Mouse (Mus musculus): ENCODE results near the gene Nphp4. TPM values are rescaled to one million over a fixed set of nuclear protein-coding genes. Genes with fewer than 3 reads are reported as not detected.
"Not testable (repeated sequence)": the region's sequence is repeated elsewhere in the genome, so short reads cannot be mapped to it uniquely, and the experiment has no call there.

Gene Nphp4
- polyA plus RNA-seq, 1 experiment from 2014 or later = 2.6 TPM

DNA sequence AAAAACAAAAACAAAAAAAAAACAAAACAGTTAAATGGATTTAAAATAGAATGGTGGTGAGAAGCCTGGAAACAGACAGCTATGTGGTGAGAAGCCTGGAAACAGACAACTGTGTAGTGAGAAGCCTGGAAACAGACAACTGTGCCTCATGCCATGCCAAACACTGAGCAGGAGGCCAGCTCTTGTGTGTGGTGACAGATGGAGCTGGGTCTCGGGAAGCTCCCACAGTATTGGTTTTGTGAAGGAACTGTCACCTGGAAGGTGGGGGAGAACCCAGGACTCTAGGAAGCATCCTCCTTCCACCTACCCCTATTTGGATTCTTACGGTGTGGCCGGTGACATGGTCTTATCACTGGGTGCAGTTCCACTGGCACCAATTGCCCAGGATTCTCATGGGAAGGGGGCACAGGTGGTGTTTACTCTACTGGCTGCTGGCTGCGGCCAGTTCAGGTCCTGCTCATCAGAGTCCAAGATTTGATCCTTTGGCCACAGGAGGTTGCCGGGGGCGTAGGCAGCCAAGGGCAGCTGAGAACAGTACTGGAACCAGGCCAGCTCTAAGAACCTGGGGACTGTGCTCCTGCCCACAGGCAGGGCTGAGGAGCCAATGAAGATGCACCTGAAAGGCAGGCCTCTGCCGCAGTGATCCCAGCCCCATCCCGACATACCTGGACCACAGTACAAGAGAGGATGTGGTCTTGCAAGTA lies 77.2 kb downstream of the Nphp4 start:
- ATAC-seq (ENCODE audit: insufficient number of reproducible peaks, low FRiP score, low TSS enrichment, low read depth) (no peak), DNase-seq (ENCODE audit: low spot score) (no peak)
- Histone ChIP-seq H3K36me3 (ENCODE audit: control insufficient read depth, insufficient read depth, low read length) (no peaks in the 10 kb centered on the region; the same call in 1 of the 2 replicates), H3K9me3 (ENCODE audit: control insufficient read depth, low read length) (no peaks in the 10 kb centered on the region), H3K9ac (ENCODE audit: low read length) (no peak overlapping the region), H3K4me1 (ENCODE audit: control insufficient read depth, insufficient read depth, low read length) (peaks cover 6% of the 10 kb centered on the region; the same call in 1 of the 2 replicates), H3K4me2 (ENCODE audit: low read depth, severe bottlenecking) (no peak overlapping the region), H3K27me3 (ENCODE audit: control insufficient read depth, insufficient read depth, low read length) (no peaks in the 10 kb centered on the region), H3K4me3 (ENCODE audit: low read depth, low read length) (no peak overlapping the region), H3K27ac (replicated peaks; ENCODE audit: low read depth, low read length) (no peak overlapping the region)
- 90% methylated on average over 8 of the region's 8 CpGs for WGBS

DNA sequence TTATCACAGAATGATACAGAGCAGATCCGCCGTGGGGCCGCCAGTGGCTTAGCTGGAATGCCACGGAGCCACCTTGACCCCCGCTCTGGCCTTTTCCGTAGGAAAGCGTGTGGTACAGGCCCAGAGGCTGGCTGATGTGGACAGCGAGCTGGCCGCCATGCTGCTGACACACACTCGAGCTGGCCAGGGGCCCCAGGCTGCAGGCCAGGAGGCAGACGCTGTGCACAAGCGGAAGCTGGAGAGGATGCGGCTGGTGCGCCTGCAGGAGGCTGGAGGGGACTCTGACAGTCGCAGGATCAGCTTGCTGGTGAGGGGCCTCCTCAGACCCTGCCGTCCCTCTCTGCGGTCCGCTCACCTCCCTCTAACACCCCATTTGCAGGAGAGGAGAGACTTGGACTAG lies 77.9 kb downstream of the Nphp4 start:
- no peak for DNase-seq (ENCODE audit: low spot score)
- no peak for ATAC-seq (ENCODE audit: insufficient number of reproducible peaks, low FRiP score, low TSS enrichment, low read depth)
- no peaks in the 10 kb centered on the region for H3K9me3 ChIP-seq (ENCODE audit: control insufficient read depth, low read length)
- H3K27me3 ChIP-seq (ENCODE audit: control insufficient read depth, insufficient read depth, low read length) = no peaks in the 10 kb centered on the region
- no peak overlapping the region for H3K27ac ChIP-seq (replicated peaks; ENCODE audit: low read depth, low read length)
- H3K36me3 ChIP-seq (ENCODE audit: control insufficient read depth, insufficient read depth, low read length) = no peaks in the 10 kb centered on the region; the same call in 1 of the 2 replicates
- no peak overlapping the region for H3K9ac ChIP-seq (ENCODE audit: low read length)
- no peak overlapping the region for H3K4me3 ChIP-seq (ENCODE audit: low read depth, low read length)
- peaks cover 6% of the 10 kb centered on the region; the same call in 1 of the 2 replicates for H3K4me1 ChIP-seq (ENCODE audit: control insufficient read depth, insufficient read depth, low read length)
- WGBS = 70% methylated on average over 18 of the region's 18 CpGs
- no peak overlapping the region for H3K4me2 ChIP-seq (ENCODE audit: low read depth, severe bottlenecking)

DNA sequence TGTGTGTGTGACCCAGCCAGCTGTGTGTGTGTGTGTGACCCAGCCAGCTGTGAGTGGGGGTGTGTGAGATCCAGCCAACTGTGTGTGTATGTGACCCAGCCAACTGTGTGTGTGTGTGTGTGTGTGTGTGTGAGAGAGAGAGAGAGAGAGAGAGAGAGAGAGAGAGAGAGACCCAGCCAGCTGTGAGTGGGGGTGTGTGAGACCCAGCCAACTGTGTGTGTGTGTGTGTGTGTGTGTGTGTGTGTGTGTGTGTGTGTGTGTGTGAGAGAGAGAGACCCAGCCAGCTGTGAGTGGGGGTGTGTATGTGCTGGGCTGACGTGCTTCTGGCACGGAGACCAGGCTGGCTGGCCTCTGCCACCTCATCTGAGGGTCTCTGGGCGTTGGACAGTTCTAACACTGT lies 79.3 kb downstream of the Nphp4 start:
- H3K27ac ChIP-seq (replicated peaks; ENCODE audit: low read depth, low read length); H3K4me3 ChIP-seq (ENCODE audit: low read depth, low read length); ATAC-seq (ENCODE audit: insufficient number of reproducible peaks, low FRiP score, low TSS enrichment, low read depth); H3K36me3 ChIP-seq (ENCODE audit: control insufficient read depth, insufficient read depth, low read length); H3K9me3 ChIP-seq (ENCODE audit: control insufficient read depth, low read length); DNase-seq (ENCODE audit: low spot score); H3K4me2 ChIP-seq (ENCODE audit: low read depth, severe bottlenecking); H3K27me3 ChIP-seq (ENCODE audit: control insufficient read depth, insufficient read depth, low read length); H3K9ac ChIP-seq (ENCODE audit: low read length); H3K4me1 ChIP-seq (ENCODE audit: control insufficient read depth, insufficient read depth, low read length): not testable (repeated sequence)
- WGBS = 80% methylated on average over 3 of the region's 3 CpGs

DNA sequence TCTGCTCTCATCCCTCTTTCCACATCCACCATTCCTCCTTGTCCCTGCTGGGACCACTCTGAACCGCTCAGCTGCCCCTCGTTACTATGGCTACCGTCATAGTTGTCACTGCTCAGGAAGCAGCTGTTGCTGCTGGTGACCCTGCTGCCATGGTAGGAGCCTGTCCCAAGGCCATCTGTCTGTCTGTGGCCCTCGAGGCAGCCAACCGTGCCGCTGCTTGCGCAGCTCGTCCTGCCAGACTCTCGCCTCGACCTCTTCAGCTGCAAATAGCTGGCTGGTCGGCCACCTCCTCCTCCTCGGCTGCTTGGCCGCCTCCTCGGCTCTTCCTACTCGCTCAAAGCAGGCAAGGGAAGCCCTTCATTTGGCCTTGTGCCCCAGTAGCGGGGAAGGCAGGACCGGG lies 81.7 kb downstream of the Nphp4 start:
- ATAC-seq (ENCODE audit: insufficient number of reproducible peaks, low FRiP score, low TSS enrichment, low read depth) = no peak
- Histone ChIP-seq H3K4me1 (ENCODE audit: control insufficient read depth, insufficient read depth, low read length) (peaks cover 6% of the 10 kb centered on the region; the same call in 1 of the 2 replicates), H3K36me3 (ENCODE audit: control insufficient read depth, insufficient read depth, low read length) (no peaks in the 10 kb centered on the region; the same call in 1 of the 2 replicates), H3K9me3 (ENCODE audit: control insufficient read depth, low read length) (no peaks in the 10 kb centered on the region), H3K4me3 (ENCODE audit: low read depth, low read length) (no peak overlapping the region), H3K4me2 (ENCODE audit: low read depth, severe bottlenecking) (no peak overlapping the region), H3K27me3 (ENCODE audit: control insufficient read depth, insufficient read depth, low read length) (no peaks in the 10 kb centered on the region), H3K9ac (ENCODE audit: low read length) (no peak overlapping the region), H3K27ac (replicated peaks; ENCODE audit: low read depth, low read length) (no peak overlapping the region)
- peak; percentile 49 for DNase-seq (ENCODE audit: low spot score)
- 32% methylated on average over 17 of the region's 17 CpGs for WGBS

DNA sequence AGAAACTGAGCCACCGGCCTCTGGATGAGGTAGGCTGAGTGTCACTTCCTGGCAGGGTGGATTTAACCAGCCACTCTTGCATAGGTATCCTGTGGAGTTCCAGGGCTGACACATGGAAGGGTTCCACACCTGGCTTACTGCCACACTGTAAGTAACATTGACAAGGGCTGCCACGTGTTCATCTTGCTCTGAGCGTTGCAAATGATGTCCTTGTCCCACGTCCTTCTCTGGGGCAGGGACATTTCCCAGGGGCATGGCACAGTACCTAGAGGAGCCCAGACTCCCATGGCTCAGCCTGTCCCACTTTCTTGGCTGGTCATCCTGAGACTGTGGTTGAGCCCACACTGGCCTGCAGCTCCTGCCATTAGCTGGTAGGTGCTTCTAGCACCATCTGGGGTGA lies 91.5 kb downstream of the Nphp4 start:
- no peak overlapping the region for H3K4me2 ChIP-seq (ENCODE audit: low read depth, severe bottlenecking)
- no peaks in the 10 kb centered on the region for H3K4me1 ChIP-seq (ENCODE audit: control insufficient read depth, insufficient read depth, low read length)
- no peak overlapping the region for H3K27ac ChIP-seq (replicated peaks; ENCODE audit: low read depth, low read length)
- DNase-seq (ENCODE audit: low spot score) = no peak
- no peaks in the 10 kb centered on the region; the same call in 1 of the 2 replicates for H3K9me3 ChIP-seq (ENCODE audit: control insufficient read depth, low read length)
- H3K27me3 ChIP-seq (ENCODE audit: control insufficient read depth, insufficient read depth, low read length) = no peaks in the 10 kb centered on the region
- no peaks in the 10 kb centered on the region for H3K36me3 ChIP-seq (ENCODE audit: control insufficient read depth, insufficient read depth, low read length)
- H3K4me3 ChIP-seq (ENCODE audit: low read depth, low read length) = no peak overlapping the region
- ATAC-seq (ENCODE audit: insufficient number of reproducible peaks, low FRiP score, low TSS enrichment, low read depth) = no peak
- H3K9ac ChIP-seq (ENCODE audit: low read length) = no peak overlapping the region
- WGBS = 80% methylated on average over 4 of the region's 4 CpGs

DNA sequence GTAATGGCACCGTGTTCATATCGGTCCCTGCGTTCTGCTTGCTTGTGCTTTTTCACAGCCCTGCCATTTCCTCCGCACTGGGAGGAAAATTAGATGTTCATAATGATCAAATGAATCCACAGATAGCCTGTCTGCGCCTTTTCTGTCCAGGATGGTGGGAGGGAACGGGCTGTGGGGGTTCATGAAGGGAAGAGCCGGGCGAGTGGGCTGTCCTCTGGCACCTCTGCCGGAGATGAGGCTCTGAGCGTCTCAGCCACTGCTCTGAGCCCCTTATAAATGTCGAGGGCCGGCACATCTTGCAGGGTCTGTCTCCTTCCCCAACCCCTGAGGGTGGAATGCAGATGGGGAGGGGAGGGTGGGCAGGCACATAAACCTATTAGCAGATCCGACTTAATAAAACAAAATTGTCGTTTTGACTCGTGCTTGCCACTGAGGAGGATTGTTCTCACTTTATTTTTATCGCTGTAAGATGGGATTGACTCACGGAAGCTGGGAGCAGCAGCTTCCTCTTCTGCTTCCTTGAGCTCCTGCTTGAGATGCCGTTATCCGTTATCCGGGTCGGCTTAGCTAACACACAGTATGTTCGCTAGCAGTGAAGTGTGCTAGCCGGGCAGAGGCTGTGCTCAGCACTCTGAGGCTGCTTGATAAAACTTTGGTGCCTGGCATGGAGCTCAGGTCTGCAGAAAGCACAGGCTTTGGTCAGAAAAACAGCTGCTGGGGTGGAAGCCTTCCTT lies 92.3 kb downstream of the Nphp4 start:
- H3K9me3 ChIP-seq (ENCODE audit: control insufficient read depth, low read length) = no peaks in the 10 kb centered on the region; the same call in 1 of the 2 replicates
- ATAC-seq (ENCODE audit: insufficient number of reproducible peaks, low FRiP score, low TSS enrichment, low read depth) (no peak), DNase-seq (ENCODE audit: low spot score) (no peak)
- no peak overlapping the region for H3K9ac ChIP-seq (ENCODE audit: low read length)
- H3K4me2 ChIP-seq (ENCODE audit: low read depth, severe bottlenecking) = no peak overlapping the region
- H3K27ac ChIP-seq (replicated peaks; ENCODE audit: low read depth, low read length) = no peak overlapping the region
- WGBS = 47% methylated on average over 23 of the region's 23 CpGs
- no peaks in the 10 kb centered on the region for H3K36me3 ChIP-seq (ENCODE audit: control insufficient read depth, insufficient read depth, low read length)
- no peak overlapping the region for H3K4me3 ChIP-seq (ENCODE audit: low read depth, low read length)
- H3K4me1 ChIP-seq (ENCODE audit: control insufficient read depth, insufficient read depth, low read length) = no peaks in the 10 kb centered on the region
- no peaks in the 10 kb centered on the region for H3K27me3 ChIP-seq (ENCODE audit: control insufficient read depth, insufficient read depth, low read length)

DNA sequence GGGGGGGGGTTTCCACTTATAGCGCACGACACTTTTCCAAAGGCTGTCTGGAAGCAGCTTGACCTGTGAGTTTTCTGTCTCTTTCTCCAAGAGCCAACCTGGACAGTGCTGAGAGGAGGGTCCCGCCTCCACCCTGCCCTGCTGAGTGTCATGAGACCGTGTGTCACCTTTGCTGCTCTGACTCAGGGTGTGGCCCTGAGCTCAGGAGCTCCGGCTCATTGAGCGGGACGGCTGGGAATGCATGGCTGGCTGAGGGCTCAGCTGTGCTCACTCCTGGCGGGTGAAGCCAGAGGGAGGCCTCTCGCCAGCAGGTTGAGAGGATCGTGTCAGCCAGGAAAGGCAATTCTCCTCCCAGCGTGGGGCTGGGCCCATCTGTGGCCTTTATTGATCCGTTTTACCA lies 97.8 kb downstream of the Nphp4 start:
- no peaks in the 10 kb centered on the region for H3K4me1 ChIP-seq (ENCODE audit: control insufficient read depth, insufficient read depth, low read length)
- no peaks in the 10 kb centered on the region; the same call in 1 of the 2 replicates for H3K9me3 ChIP-seq (ENCODE audit: control insufficient read depth, low read length)
- H3K36me3 ChIP-seq (ENCODE audit: control insufficient read depth, insufficient read depth, low read length) = no peaks in the 10 kb centered on the region
- no peak for DNase-seq (ENCODE audit: low spot score)
- no peak for ATAC-seq (ENCODE audit: insufficient number of reproducible peaks, low FRiP score, low TSS enrichment, low read depth)
- 67% methylated on average over 12 of the region's 12 CpGs for WGBS
- H3K27me3 ChIP-seq (ENCODE audit: control insufficient read depth, insufficient read depth, low read length) = no peaks in the 10 kb centered on the region
- H3K27ac ChIP-seq (replicated peaks; ENCODE audit: low read depth, low read length) = no peak overlapping the region
- no peak overlapping the region for H3K4me3 ChIP-seq (ENCODE audit: low read depth, low read length)
- no peak overlapping the region for H3K4me2 ChIP-seq (ENCODE audit: low read depth, severe bottlenecking)
- H3K9ac ChIP-seq (ENCODE audit: low read length) = no peak overlapping the region

DNA sequence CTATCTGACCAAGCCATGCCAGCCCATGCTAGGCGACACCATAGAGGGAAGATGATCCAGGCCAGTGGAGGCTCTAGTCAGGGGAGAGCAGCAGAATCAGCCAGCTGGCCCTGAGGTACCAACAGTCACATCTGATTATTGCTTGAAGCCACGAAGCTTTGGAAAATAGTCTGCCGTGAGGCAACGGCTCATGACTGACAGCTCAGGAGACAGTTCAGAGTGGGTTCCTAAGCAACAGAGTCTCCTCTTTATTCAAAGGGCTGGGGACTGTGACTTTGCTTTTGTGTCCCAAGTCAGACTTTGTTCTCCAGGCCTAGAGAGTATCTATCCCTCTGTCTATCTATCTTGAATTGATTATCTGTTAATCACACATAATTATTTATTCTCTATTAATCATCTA lies 100.3 kb downstream of the Nphp4 start:
- DNase-seq (ENCODE audit: low spot score) (no peak), ATAC-seq (ENCODE audit: insufficient number of reproducible peaks, low FRiP score, low TSS enrichment, low read depth) (no peak)
- no peak overlapping the region for H3K9ac ChIP-seq (ENCODE audit: low read length)
- WGBS = 88% methylated on average over 4 of the region's 4 CpGs
- H3K36me3 ChIP-seq (ENCODE audit: control insufficient read depth, insufficient read depth, low read length) = no peaks in the 10 kb centered on the region
- H3K9me3 ChIP-seq (ENCODE audit: control insufficient read depth, low read length) = no peaks in the 10 kb centered on the region; the same call in 1 of the 2 replicates
- no peak overlapping the region for H3K4me3 ChIP-seq (ENCODE audit: low read depth, low read length)
- H3K27ac ChIP-seq (replicated peaks; ENCODE audit: low read depth, low read length) = no peak overlapping the region
- H3K4me2 ChIP-seq (ENCODE audit: low read depth, severe bottlenecking) = no peak overlapping the region
- H3K27me3 ChIP-seq (ENCODE audit: control insufficient read depth, insufficient read depth, low read length) = no peaks in the 10 kb centered on the region
- H3K4me1 ChIP-seq (ENCODE audit: control insufficient read depth, insufficient read depth, low read length) = no peaks in the 10 kb centered on the region

Measured in limb, embryonic 11.5 days (tissue).